Mouse (Mus musculus): ENCODE measurements around the gene Mansc4. TPM values are rescaled to one million over a fixed set of nuclear protein-coding genes. Genes with fewer than 3 reads are reported as not detected.
A peak's percentile ranks its signal among the peaks of the same experiment; 100 is the strongest.

The Mansc4 gene
- polyA plus RNA-seq, 1 experiment: 0.21 TPM

- no peak for TF ChIP-seq CTCF (IDR thresholded peaks at IDR 0.05; ENCODE audit: borderline replicate concordance, insufficient read depth, low read depth, low read length)
- H3K4me1 ChIP-seq (ENCODE audit: control insufficient read depth, insufficient read depth, low read length): no peaks in the 10 kb centered on the region
- 93% methylated on average over 19 of the region's 19 CpGs for WGBS
- no peak overlapping the region for H3K27ac ChIP-seq (ENCODE audit: insufficient read depth, low read length)
- H3K27me3 ChIP-seq (ENCODE audit: control insufficient read depth, insufficient read depth, low read length): no peaks in the 10 kb centered on the region
- DNase-seq: peak in 1 of 2 experiments; percentile 3
- no peak overlapping the region for H3K4me3 ChIP-seq (replicated peaks; ENCODE audit: insufficient read depth, low read depth, low read length)
These were observed 32.8 kb downstream of the Mansc4 start for GRCm38 (mm10) chr6:147053785-147054646.

GRCm38 (mm10) chr6:147052440-147052839 lies 34.4 kb downstream of the Mansc4 start:
- no peak for TF ChIP-seq POLR2A (IDR thresholded peaks at IDR 0.05; ENCODE audit: borderline replicate concordance, insufficient read depth, low read length)
- TF ChIP-seq CTCF (IDR thresholded peaks at IDR 0.05; ENCODE audit: borderline replicate concordance, insufficient read depth, low read depth, low read length): no peak
- H3K4me1 ChIP-seq (ENCODE audit: control insufficient read depth, insufficient read depth, low read length): no peaks in the 10 kb centered on the region
- no peak overlapping the region for H3K4me3 ChIP-seq (replicated peaks; ENCODE audit: insufficient read depth, low read depth, low read length)
- no peak overlapping the region for H3K27ac ChIP-seq (ENCODE audit: insufficient read depth, low read length)
- 83% methylated on average over 9 of the region's 9 CpGs for WGBS
- H3K27me3 ChIP-seq (ENCODE audit: control insufficient read depth, insufficient read depth, low read length): no peaks in the 10 kb centered on the region
- DNase-seq: peak in 1 of 2 experiments; percentile 3

GRCm38 (mm10) chr6:147051666-147052065 lies 35.2 kb downstream of the Mansc4 start:
- no peaks in the 10 kb centered on the region for H3K27me3 ChIP-seq (ENCODE audit: control insufficient read depth, insufficient read depth, low read length)
- H3K4me3 ChIP-seq (replicated peaks; ENCODE audit: insufficient read depth, low read depth, low read length): no peak overlapping the region
- H3K4me1 ChIP-seq (ENCODE audit: control insufficient read depth, insufficient read depth, low read length): no peaks in the 10 kb centered on the region
- 93% methylated on average over 8 of the region's 8 CpGs for WGBS
- H3K27ac ChIP-seq (ENCODE audit: insufficient read depth, low read length): no peak overlapping the region
- DNase-seq: peak in 1 of 2 experiments; percentile 0
- no peak for TF ChIP-seq POLR2A (IDR thresholded peaks at IDR 0.05; ENCODE audit: borderline replicate concordance, insufficient read depth, low read length)
- no peak for TF ChIP-seq CTCF (IDR thresholded peaks at IDR 0.05; ENCODE audit: borderline replicate concordance, insufficient read depth, low read depth, low read length)

GRCm38 (mm10) chr6:147049239-147049805 lies 37.5 kb downstream of the Mansc4 start:
- peak in 1 of 2 experiments; percentile 3 for DNase-seq
- Histone ChIP-seq H3K27me3 (ENCODE audit: control insufficient read depth, insufficient read depth, low read length) (no peaks in the 10 kb centered on the region), H3K27ac (ENCODE audit: insufficient read depth, low read length) (no peak overlapping the region), H3K4me1 (ENCODE audit: control insufficient read depth, insufficient read depth, low read length) (no peaks in the 10 kb centered on the region), H3K4me3 (replicated peaks; ENCODE audit: insufficient read depth, low read depth, low read length) (no peak overlapping the region)
- WGBS: 94% methylated on average over 13 of the region's 13 CpGs
- TF ChIP-seq POLR2A (IDR thresholded peaks at IDR 0.05; ENCODE audit: borderline replicate concordance, insufficient read depth, low read length): no peak
- no peak for TF ChIP-seq CTCF (IDR thresholded peaks at IDR 0.05; ENCODE audit: borderline replicate concordance, insufficient read depth, low read depth, low read length)

GRCm38 (mm10) chr6:147043633-147044032 lies 43.2 kb downstream of the Mansc4 start:
- no peak for TF ChIP-seq POLR2A (IDR thresholded peaks at IDR 0.05; ENCODE audit: borderline replicate concordance, insufficient read depth, low read length)
- no peak for TF ChIP-seq CTCF (IDR thresholded peaks at IDR 0.05; ENCODE audit: borderline replicate concordance, insufficient read depth, low read depth, low read length)
- H3K4me1 ChIP-seq (ENCODE audit: control insufficient read depth, insufficient read depth, low read length): no peaks in the 10 kb centered on the region

GRCm38 (mm10) chr6:147042291-147043290 lies 44.2 kb downstream of the Mansc4 start, which contains the start of gene Mrps35:
Mrps35 (plus strand) TSS chr6:147042764.
- Histone ChIP-seq H3K4me3 (replicated peaks; ENCODE audit: insufficient read depth, low read depth, low read length) (peak within 1 kb of the TSS; percentile 84), H3K4me1 (ENCODE audit: control insufficient read depth, insufficient read depth, low read length) (no peaks in the 10 kb centered on the region), H3K27ac (ENCODE audit: insufficient read depth, low read length) (peak within 1 kb of the TSS; percentile 74), H3K27me3 (ENCODE audit: control insufficient read depth, insufficient read depth, low read length) (no peaks in the 10 kb centered on the region)
- 2% methylated on average over 66 of the region's 66 CpGs for WGBS
- no peak for TF ChIP-seq CTCF (IDR thresholded peaks at IDR 0.05; ENCODE audit: borderline replicate concordance, insufficient read depth, low read depth, low read length)
- TF ChIP-seq POLR2A (IDR thresholded peaks at IDR 0.05; ENCODE audit: borderline replicate concordance, insufficient read depth, low read length): peak; percentile 85
- peak; percentile 92 for DNase-seq

More at GRCm38 (mm10) chr6:147043633-147044032, 43.2 kb downstream of the Mansc4 start:
- Histone ChIP-seq H3K4me3 (replicated peaks; ENCODE audit: insufficient read depth, low read depth, low read length) (peak overlapping the region; percentile 84), H3K27me3 (ENCODE audit: control insufficient read depth, insufficient read depth, low read length) (no peaks in the 10 kb centered on the region), H3K27ac (ENCODE audit: insufficient read depth, low read length) (no peak overlapping the region)
- DNase-seq: no peak
- WGBS: 40% methylated on average over 7 of the region's 7 CpGs

GRCm38 (mm10) chr6:147032303-147032925 lies 54.4 kb downstream of the Mansc4 start, which contains the start of gene Rep15:
Rep15 (plus strand) TSS chr6:147032584.
- Histone ChIP-seq H3K27ac (ENCODE audit: insufficient read depth, low read length) (no peak within 1 kb of the TSS), H3K4me1 (ENCODE audit: control insufficient read depth, insufficient read depth, low read length) (peaks cover 20% of the 10 kb centered on the region), H3K4me3 (replicated peaks; ENCODE audit: insufficient read depth, low read depth, low read length) (no peak within 1 kb of the TSS), H3K27me3 (ENCODE audit: control insufficient read depth, insufficient read depth, low read length) (no peaks in the 10 kb centered on the region)
- TF ChIP-seq CTCF (IDR thresholded peaks at IDR 0.05; ENCODE audit: borderline replicate concordance, insufficient read depth, low read depth, low read length) (no peak), POLR2A (IDR thresholded peaks at IDR 0.05; ENCODE audit: borderline replicate concordance, insufficient read depth, low read length) (no peak)
- 22% methylated on average over 13 of the region's 13 CpGs for WGBS
- peak; percentile 49 to 59 for DNase-seq
